Mouse (Mus musculus) ES-E14 (cell line): ENCODE measurements around the gene Dpp6. TPM values are rescaled to one million over a fixed set of nuclear protein-coding genes. Genes with fewer than 3 reads are reported as not detected.

Experiments
- DNase-seq: peaks from one replicate; pipeline ENCODE4 v3.0.0-alpha.2; 2013; ENCODE audit warnings: low read depth, low spot score
- H3K27ac ChIP-seq: 2 replicates; pipeline ENCODE4 v1.5.1; 2012; ENCODE audit warnings: low read depth, mild to moderate bottlenecking, low read length, moderate library complexity, mixed read lengths; ENCODE audit not compliant: poor library complexity, insufficient read depth, severe bottlenecking
- H3K36me3 ChIP-seq: 2 replicates; pipeline ENCODE4 v1.6.1; 2012; ENCODE audit warnings: mild to moderate bottlenecking, low read length, moderate library complexity, mixed read lengths; ENCODE audit not compliant: control insufficient read depth, poor library complexity, insufficient read depth, severe bottlenecking
- H3K4me1 ChIP-seq, 2 experiments: fragments of 150-350 bp in 1 of 2; sonication (generic) in 1 of 2; 2 replicates each; pipeline ENCODE4 v1.6.1; 2012; ENCODE audit warnings: low read length in 2 of 2, mild to moderate bottlenecking in 1 of 2, mixed read lengths in 1 of 2; ENCODE audit not compliant: control insufficient read depth in 2 of 2, insufficient read depth in 2 of 2, poor library complexity in 1 of 2
- H3K4me3 ChIP-seq, 2 experiments: fragments of 150-350 bp in 1 of 2; sonication (generic) in 1 of 2; 2 replicates each; pipeline ENCODE4 v1.5.1; 2012; ENCODE audit warnings: low read length in 2 of 2, low read depth in 1 of 2, mild to moderate bottlenecking in 1 of 2, mixed read lengths in 1 of 2; ENCODE audit not compliant: insufficient read depth in 1 of 2, poor library complexity in 1 of 2, severe bottlenecking in 1 of 2
- H3K9ac ChIP-seq: 2 replicates; pipeline ENCODE4 v1.6.1; 2012; ENCODE audit warnings: low read depth, mild to moderate bottlenecking, low read length, mixed read lengths; ENCODE audit not compliant: poor library complexity, insufficient read depth, severe bottlenecking
- H3K9me3 ChIP-seq: fragments of 150-350 bp; sonication (generic); 2 replicates; pipeline ENCODE4 v1.6.1; 2012; ENCODE audit warnings: low read depth, mild to moderate bottlenecking, low read length; ENCODE audit not compliant: control insufficient read depth, insufficient read depth
- CHD2 ChIP-seq: IDR thresholded peaks from 2 replicates; pipeline ENCODE4 v1.6.1; 2014; ENCODE audit warnings: mild to moderate bottlenecking, low read depth, low read length, inconsistent platforms
- HCFC1 ChIP-seq: IDR thresholded peaks from 2 replicates; pipeline ENCODE4 v1.6.1; 2012; ENCODE audit warnings: low read length, inconsistent platforms, borderline replicate concordance; ENCODE audit not compliant: insufficient read depth
- MAFK ChIP-seq: IDR thresholded peaks from 2 replicates; pipeline ENCODE4 v1.6.1; 2014; ENCODE audit warnings: mild to moderate bottlenecking, low read depth, low read length, inconsistent platforms; ENCODE audit not compliant: insufficient read depth
- ZC3H11A ChIP-seq: IDR thresholded peaks from 2 replicates; pipeline ENCODE4 v1.6.1; 2012; ENCODE audit warnings: low read depth, mild to moderate bottlenecking, inconsistent platforms, low read length, borderline replicate concordance
- ZNF384 ChIP-seq: IDR thresholded peaks from 2 replicates; pipeline ENCODE4 v1.6.1; 2012; ENCODE audit warnings: low read depth, low read length, inconsistent platforms
- in situ Hi-C, 2 experiments: fragments of 600-800 bp; cut with MboI; formaldehyde crosslinking; loops; one replicate each; pipeline ENCODE4 v1.15.1; 2025; ENCODE audit warnings: low sequenced_read_pairs in 2 of 2, inconsistent platforms in 1 of 2; ENCODE audit not compliant: unreplicated experiment in 2 of 2
- total RNA-seq: library from RNA; depleted of rRNA; stranded (reverse); fragments of 300-350 nt; gene quantifications from 2 replicates; pipeline ENCODE4 v1.2.3, GENCODE M21; 2012

Dpp6 gene
- total RNA-seq, 1 experiment, result 1.5 TPM

DNA sequence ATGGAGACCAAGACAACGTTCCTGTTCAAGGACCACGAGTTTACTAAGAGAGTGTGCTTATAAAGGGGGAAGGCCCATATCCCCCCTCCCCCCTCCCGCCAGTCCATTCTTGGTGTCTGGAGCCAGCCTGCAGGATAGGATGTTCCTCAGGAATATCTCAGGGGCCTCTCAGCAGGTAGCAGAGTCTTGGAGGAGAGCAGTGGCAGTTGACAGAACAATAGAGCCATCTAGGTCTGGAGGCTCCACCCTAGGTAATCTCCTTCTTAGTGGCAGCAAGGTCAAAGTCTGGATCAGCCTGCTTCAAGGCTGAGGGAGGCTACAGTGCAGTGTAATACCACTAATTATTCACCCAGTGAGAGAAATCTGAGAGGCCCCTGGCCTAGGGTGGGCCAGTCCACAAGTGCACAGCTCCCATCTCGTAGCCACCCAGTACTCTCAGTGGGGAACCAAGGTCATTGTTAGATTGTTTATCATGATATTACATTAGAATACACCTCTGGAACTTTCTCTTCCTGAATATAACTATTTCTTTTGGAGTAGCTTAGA, 604.2 kb downstream of the Dpp6 start:
- peak overlapping the region; percentile 77 for H3K27ac ChIP-seq
- peak; percentile 37 for DNase-seq
- peaks cover 14 to 19% of the 10 kb centered on the region in 2 experiments for H3K4me1 ChIP-seq
- H3K4me3 ChIP-seq, result no peak overlapping the region
- H3K36me3 ChIP-seq, result no peaks in the 10 kb centered on the region
- in situ Hi-C loops, result no loop called here
- 0 out of 2 replicates have a peak, but pooled peaks have one; percentile 41 for TF ChIP-seq ZNF384
- TF ChIP-seq ZC3H11A, result no peak
- H3K9ac ChIP-seq, result no peak overlapping the region
- H3K9me3 ChIP-seq, result no peaks in the 10 kb centered on the region

DNA sequence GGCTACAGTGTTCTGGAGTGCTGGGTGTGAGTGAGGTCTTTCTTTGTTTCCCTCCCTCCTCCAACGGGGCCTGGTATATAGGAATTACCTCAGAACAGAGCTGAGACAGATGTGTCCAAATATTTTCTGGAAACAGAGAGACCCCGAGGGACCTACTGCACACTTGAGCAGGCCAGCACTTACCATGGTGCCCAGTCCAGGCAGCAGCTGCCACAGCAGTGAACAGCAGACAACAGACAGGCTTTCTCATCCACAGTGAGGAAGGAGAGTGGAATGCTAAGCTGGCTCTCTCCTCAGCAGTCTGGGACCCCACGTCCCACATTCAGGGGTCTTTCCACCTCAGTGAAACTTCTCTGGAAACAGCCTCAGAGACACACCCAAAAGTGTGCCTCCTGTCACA, 606.8 kb downstream of the Dpp6 start:
- in situ Hi-C loops, result no loop called here

DNA sequence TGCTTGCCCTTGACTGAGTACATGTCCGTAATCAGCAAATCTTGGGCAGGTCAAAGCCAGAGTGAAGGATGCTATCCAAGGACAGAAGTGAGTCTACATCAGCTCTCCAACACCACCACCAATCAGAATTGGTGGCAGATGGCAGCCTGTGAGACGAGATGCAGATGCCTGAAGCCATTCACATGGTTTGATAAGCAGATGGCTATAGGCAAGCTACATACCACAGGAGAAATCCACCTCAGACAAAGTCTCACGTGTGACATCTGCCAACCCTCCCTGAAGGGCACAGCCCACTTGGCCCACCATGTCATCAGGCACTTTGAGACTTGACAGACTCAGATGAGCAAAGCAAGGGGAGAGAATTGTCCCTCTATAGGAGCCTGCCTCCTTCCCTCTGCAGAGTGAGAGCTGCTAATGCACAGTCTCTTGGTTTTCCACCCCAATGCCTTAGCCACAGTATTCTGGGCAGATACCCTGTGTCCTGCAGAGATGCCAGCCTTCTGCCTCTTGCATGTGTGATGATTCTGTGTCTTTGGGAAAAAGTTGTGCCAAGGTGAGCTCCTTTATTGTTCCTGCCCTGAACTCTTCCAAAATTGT, 607.6 kb downstream of the Dpp6 start:
- DNase-seq, result no peak
- TF ChIP-seq ZNF384, result no peak
- no peak for TF ChIP-seq ZC3H11A
- no peak for TF ChIP-seq MAFK
- TF ChIP-seq CHD2, result no peak
- TF ChIP-seq HCFC1, result no peak
- Histone ChIP-seq H3K9ac (no peak overlapping the region), H3K36me3 (no peaks in the 10 kb centered on the region), H3K9me3 (no peaks in the 10 kb centered on the region), H3K4me3 (no peak overlapping the region), H3K4me1 (peaks cover 10 to 16% of the 10 kb centered on the region in 2 experiments), H3K27ac (no peak overlapping the region)
- in situ Hi-C loops, result no loop called here

More for the DNA sequence above, 606.8 kb downstream of the Dpp6 start:
- Histone ChIP-seq H3K27ac (no peak overlapping the region), H3K9ac (no peak overlapping the region), H3K4me1 (peaks cover 12 to 19% of the 10 kb centered on the region in 2 experiments), H3K4me3 (no peak overlapping the region), H3K9me3 (no peaks in the 10 kb centered on the region), H3K36me3 (no peaks in the 10 kb centered on the region)
- DNase-seq, result no peak
- TF ChIP-seq MAFK (no peak), ZC3H11A (no peak), HCFC1 (no peak), ZNF384 (no peak), CHD2 (no peak)

DNA sequence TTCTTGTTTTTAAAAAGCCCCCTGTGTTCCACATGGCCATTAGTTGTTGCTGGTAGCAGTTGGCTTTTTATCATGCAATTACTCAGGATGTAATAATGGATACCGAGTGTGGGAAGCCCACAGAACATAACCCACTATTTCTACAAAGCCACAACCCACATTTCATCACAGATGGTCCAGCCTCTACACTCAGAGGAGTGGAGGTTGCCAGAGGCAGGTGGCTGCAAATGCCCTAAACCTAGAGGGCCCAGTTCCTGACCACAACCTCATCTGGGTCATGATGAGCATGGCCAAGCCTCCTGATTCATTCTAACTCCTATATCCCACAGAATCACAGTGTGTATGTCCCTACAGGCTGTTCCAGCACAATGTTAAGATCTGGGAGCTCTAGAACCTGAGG, 609.2 kb downstream of the Dpp6 start:
- no peak for DNase-seq
- Histone ChIP-seq H3K9ac (no peak overlapping the region), H3K27ac (no peak overlapping the region), H3K9me3 (no peaks in the 10 kb centered on the region), H3K4me3 (no peak overlapping the region), H3K4me1 (peaks cover 6 to 11% of the 10 kb centered on the region in 2 experiments), H3K36me3 (no peaks in the 10 kb centered on the region)
- TF ChIP-seq ZNF384, result no peak
- no peak for TF ChIP-seq HCFC1
- no peak for TF ChIP-seq CHD2
- TF ChIP-seq MAFK, result no peak
- no peak for TF ChIP-seq ZC3H11A
- in situ Hi-C loops, result no loop called here

DNA sequence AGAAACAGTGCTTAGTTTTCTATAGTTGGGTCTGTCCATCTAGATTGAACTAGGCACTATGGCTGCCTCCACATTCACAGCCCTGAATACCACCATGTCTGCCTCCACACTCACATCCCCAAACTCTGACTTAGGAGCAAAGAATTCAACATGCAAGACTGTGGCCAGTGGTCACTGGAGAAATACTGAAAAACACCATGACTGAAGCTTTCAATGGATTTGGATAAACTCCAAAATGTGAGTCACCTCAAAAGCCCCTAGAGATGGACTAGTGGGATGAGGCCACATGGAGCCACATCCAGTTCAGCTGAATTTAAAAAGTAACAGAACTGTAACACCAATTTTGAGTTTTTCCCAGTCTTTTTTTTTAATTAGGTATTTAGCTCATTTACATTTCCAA, 616.6 kb downstream of the Dpp6 start:
- in situ Hi-C loops, result no loop called here
- no peaks in the 10 kb centered on the region for H3K36me3 ChIP-seq
- no peaks in the 10 kb centered on the region for H3K4me1 ChIP-seq
- TF ChIP-seq ZNF384 (no peak), CHD2 (no peak), MAFK (no peak), ZC3H11A (no peak), HCFC1 (no peak)
- DNase-seq, result no peak
- no peak overlapping the region for H3K4me3 ChIP-seq
- H3K9ac ChIP-seq, result no peak overlapping the region
- no peak overlapping the region for H3K27ac ChIP-seq
- no peaks in the 10 kb centered on the region for H3K9me3 ChIP-seq
